Mouse (Mus musculus): ENCODE measurements around the gene Gm21173.
"Not testable (repeated sequence)": the region's sequence is repeated elsewhere in the genome, so short reads cannot be mapped to it uniquely, and the experiment has no call there.

Gm21173 gene

DNA sequence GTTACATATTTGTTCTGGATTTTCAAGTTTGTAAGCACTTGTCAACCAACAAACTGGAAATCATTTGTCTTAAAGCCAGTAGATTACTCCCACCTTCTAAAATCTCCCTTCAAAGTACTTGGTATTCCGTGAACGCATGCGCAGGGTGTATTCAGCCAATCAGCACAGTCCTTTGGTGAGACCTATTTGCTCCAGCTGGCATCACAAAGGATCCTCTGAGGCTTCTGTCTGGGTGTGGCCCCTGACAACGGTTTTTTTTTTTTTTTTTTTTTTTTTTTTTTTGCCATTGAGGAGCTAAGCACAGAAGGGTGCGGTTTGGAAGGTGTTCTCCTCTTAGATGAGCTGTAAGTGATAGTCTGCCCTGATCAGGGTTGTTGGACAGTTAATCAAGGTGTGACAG lies at the start of gene Gm21173:
Gene Gm21173 (plus strand): TSS at position 301 of the 400 bp plus-strand sequence.
- not testable (repeated sequence) for DNase-seq (ENCODE audit: low spot score)
